Comparison of ENCODE assay signal across 8 mouse cellular contexts in the genomic region with DNA sequence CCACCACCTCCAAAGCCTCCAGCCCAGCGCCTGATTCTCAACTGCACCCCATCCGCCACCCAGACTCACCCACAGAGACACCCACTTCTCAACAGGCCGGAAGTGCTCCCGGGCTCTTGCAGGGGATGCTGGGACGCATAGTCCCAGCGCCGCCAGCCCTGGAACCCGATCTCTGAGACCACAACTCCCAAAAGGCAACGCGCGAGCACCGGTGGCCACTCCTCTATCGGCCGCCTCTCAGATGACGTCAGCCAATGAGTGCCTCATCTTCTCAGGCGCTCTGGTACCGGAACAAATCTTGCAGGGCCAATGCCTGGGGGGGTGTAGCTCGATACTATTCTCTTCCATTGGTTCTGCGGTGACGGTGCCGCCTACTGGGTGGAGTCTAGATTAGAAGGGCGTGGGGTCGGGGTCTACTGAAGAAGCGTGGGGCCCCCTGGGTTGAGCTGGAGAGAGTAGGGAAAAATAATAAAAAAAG. TPM values are rescaled to one million over a fixed set of nuclear protein-coding genes. Genes with fewer than 3 reads are reported as not detected.
DNase-seq lines count a peak whose midpoint lies in the region; ATAC-seq lines count a peak whose summit lies in the region.

A gene (minus strand): TSS at position 174 of the 478 bp plus-strand sequence.

- peak within 1 kb of the TSS; percentile 49 for H3K4me3 ChIP-seq in hindbrain, embryonic 14.5 days (replicated peaks; ENCODE audit: low read length)

- peaks cover 14% of the 10 kb centered on the region for H3K4me1 ChIP-seq in hindbrain, embryonic 14.5 days (replicated peaks; ENCODE audit: control insufficient read depth, insufficient read depth, low read length)

- no peaks in the 10 kb centered on the region for H3K36me3 ChIP-seq in hindbrain, embryonic 14.5 days (replicated peaks; ENCODE audit: control insufficient read depth, insufficient read depth)

- 0% methylated on average over 24 of the region's 24 CpGs for WGBS in hindbrain, embryonic 14.5 days

- H3K9ac ChIP-seq in hindbrain, embryonic 14.5 days: peak within 1 kb of the TSS; percentile 55

- no peaks in the 10 kb centered on the region for H3K27me3 ChIP-seq in hindbrain, embryonic 14.5 days (ENCODE audit: control insufficient read depth, insufficient read depth, low read length)

- ATAC-seq in hindbrain, embryonic 14.5 days (ENCODE audit: low FRiP score): peak; percentile 98

- H3K4me2 ChIP-seq in hindbrain, embryonic 14.5 days (replicated peaks): peak within 1 kb of the TSS; percentile 61

- H3K27ac ChIP-seq in hindbrain, embryonic 14.5 days: no peak within 1 kb of the TSS

- DNase-seq in R1 (ENCODE audit: low read depth, low spot score): peak; percentile 99
- DNase-seq in cerebellum, postnatal 25 days: peak; percentile 91 to 95
- peak; percentile 77 to 92 for DNase-seq in frontal cortex, postnatal 25 days (ENCODE audit: low spot score in 2 of 2)
- peak; percentile 97 for DNase-seq in hindbrain, embryonic 14.5 days (ENCODE audit: low spot score)
- DNase-seq in layer of hippocampus, postnatal 36 days: peak; percentile 95 to 97
- DNase-seq in lung, postnatal 36 days: peak; percentile 99
- DNase-seq in retina, postnatal 1 day: peak; percentile 99
- peak; percentile 83 to 97 for DNase-seq in urinary bladder, adult 18-20 months (ENCODE audit: low spot score in 2 of 2)

- H3K9me3 ChIP-seq in hindbrain, embryonic 14.5 days (ENCODE audit: control insufficient read depth, low read length): no peaks in the 10 kb centered on the region

RNA-seq across cellular contexts. Expression of the gene that starts here (rescaled TPM):
- 3.4 and 4.4 TPM in 2 replicates for polyA plus RNA-seq in hindbrain, embryonic 14.5 days (2014; fragmentation: Nextera tagmentation; extraction: Ambion mirVana)
- total RNA-seq in layer of hippocampus, postnatal 36 days (2021): 10 to 100 TPM in 1 of 2 experiments, 1 to 10 TPM in 1; 9.9 to 10.3 TPM
